Mouse (Mus musculus) midbrain, embryonic 10.5 days (tissue): ENCODE measurements around the gene Acot5. TPM values are rescaled to one million over a fixed set of nuclear protein-coding genes. Genes with fewer than 3 reads are reported as not detected.
"Not testable (repeated sequence)": the region's sequence is repeated elsewhere in the genome, so short reads cannot be mapped to it uniquely, and the experiment has no call there.

Experiments
- DNase-seq: peaks from one replicate; pipeline ENCODE4 v3.0.0-alpha.2; 2017; ENCODE audit warnings: low spot score
- H3K27ac ChIP-seq: fragments of 300-500 bp; sonication (generic); replicated peaks from 2 replicates; pipeline ENCODE4 v1.5.1; 2016; ENCODE audit warnings: mild to moderate bottlenecking
- H3K27me3 ChIP-seq: fragments of 300-500 bp; sonication (generic); 2 replicates; pipeline ENCODE4 v1.6.1; 2016; ENCODE audit warnings: low read depth, mild to moderate bottlenecking; ENCODE audit not compliant: poor library complexity, severe bottlenecking
- H3K36me3 ChIP-seq: fragments of 300-500 bp; sonication (generic); 2 replicates; pipeline ENCODE4 v1.6.1; 2016; ENCODE audit warnings: mild to moderate bottlenecking, moderate library complexity
- H3K4me1 ChIP-seq: fragments of 300-500 bp; sonication (generic); 2 replicates; pipeline ENCODE4 v1.6.1; 2016
- H3K4me3 ChIP-seq: fragments of 300-500 bp; sonication (generic); 2 replicates; pipeline ENCODE4 v1.5.1; 2016; ENCODE audit warnings: mild to moderate bottlenecking, moderate library complexity
- H3K9me3 ChIP-seq: fragments of 300-500 bp; sonication (generic); replicated peaks from 2 replicates; pipeline ENCODE4 v1.6.1; 2016; ENCODE audit warnings: mild to moderate bottlenecking
- WGBS: fragments of 180-500 bp; shearing (Covaris S2); methylation state at CpG from one replicate; pipeline ENCODE4 v1.1.7; 2016; 5-methylcytosine and 5-hydroxymethylcytosine counted together
- polyA plus RNA-seq: library from polyadenylated mRNA; unstranded; fragments of >200 nt; fragmentation: Nextera tagmentation; extraction: Ambion mirVana; gene quantifications from 2 replicates; pipeline ENCODE4 v1.2.1, GENCODE M21; 2016

The Acot5 gene
- polyA plus RNA-seq, 1 experiment from 2014 or later, result not detected

- Histone ChIP-seq H3K4me1 (peaks cover 3% of the 10 kb centered on the region; the same call in 1 of the 2 replicates), H3K36me3 (0 out of 2 replicates have a peak, but pooled peaks cover 5% of the 10 kb centered on the region), H3K9me3 (peaks cover 18% of the 10 kb centered on the region; the same call in 1 of the 2 replicates), H3K27me3 (peaks cover 10% of the 10 kb centered on the region), H3K27ac (no peak overlapping the region), H3K4me3 (no peak overlapping the region)
- 93% methylated on average over 5 of the region's 5 CpGs for WGBS
- no peak for DNase-seq
These were observed 26.9 kb upstream of the Acot5 start for GRCm38 (mm10) chr12:84042248-84042647.

- H3K4me3 ChIP-seq, result no peak overlapping the region
- 82% methylated on average over 2 of the region's 2 CpGs for WGBS
- peaks cover 33% of the 10 kb centered on the region for H3K9me3 ChIP-seq
- no peaks in the 10 kb centered on the region for H3K4me1 ChIP-seq
- H3K27me3 ChIP-seq, result no peaks in the 10 kb centered on the region
- H3K27ac ChIP-seq, result no peak overlapping the region
- DNase-seq, result no peak
- 0 out of 2 replicates have a peak, but pooled peaks cover 5% of the 10 kb centered on the region for H3K36me3 ChIP-seq
These were observed 25.1 kb upstream of the Acot5 start for GRCm38 (mm10) chr12:84044045-84044444.

- no peak overlapping the region for H3K4me3 ChIP-seq
- H3K9me3 ChIP-seq, result peaks cover 16% of the 10 kb centered on the region
- no peak overlapping the region for H3K27ac ChIP-seq
- no peaks in the 10 kb centered on the region for H3K4me1 ChIP-seq
- H3K27me3 ChIP-seq, result peaks cover 6% of the 10 kb centered on the region
- H3K36me3 ChIP-seq, result no peaks in the 10 kb centered on the region
- no peak for DNase-seq
- 96% methylated on average over 1 of the region's 1 CpGs for WGBS
These were observed 22.2 kb upstream of the Acot5 start for GRCm38 (mm10) chr12:84046906-84047305.

- not testable (repeated sequence) for H3K4me3 ChIP-seq, H3K4me1 ChIP-seq, DNase-seq, H3K36me3 ChIP-seq, H3K27ac ChIP-seq
- 87% methylated on average over 5 of the region's 5 CpGs for WGBS
- peaks cover 43% of the 10 kb centered on the region for H3K27me3 ChIP-seq
- H3K9me3 ChIP-seq, result peaks cover 16% of the 10 kb centered on the region
These were observed 18.4 kb upstream of the Acot5 start for GRCm38 (mm10) chr12:84050744-84051143.

- H3K9me3 ChIP-seq, result peaks cover 16% of the 10 kb centered on the region
- WGBS, result 84% methylated on average over 5 of the region's 5 CpGs
- peaks cover 46% of the 10 kb centered on the region for H3K27me3 ChIP-seq
- peaks cover 10% of the 10 kb centered on the region for H3K4me1 ChIP-seq
- H3K4me3 ChIP-seq, result peak within 1 kb of the TSS; percentile 59; the same call in 1 of the 2 replicates
- no peak within 1 kb of the TSS for H3K27ac ChIP-seq
- no peaks in the 10 kb centered on the region for H3K36me3 ChIP-seq
- DNase-seq, result no peak
These were observed 17.1 kb upstream of the Acot5 start, which contains the start of gene Acot3 for GRCm38 (mm10) chr12:84051937-84052474. Gene Acot3, plus strand, starts transcription at chr12:84052144.

- Histone ChIP-seq H3K4me3 (no peak overlapping the region), H3K27me3 (peaks cover 46% of the 10 kb centered on the region), H3K9me3 (peaks cover 13% of the 10 kb centered on the region), H3K27ac (no peak overlapping the region), H3K36me3 (no peaks in the 10 kb centered on the region), H3K4me1 (peaks cover 10% of the 10 kb centered on the region)
- no peak for DNase-seq
- WGBS, result 87% methylated on average over 7 of the region's 7 CpGs
These were observed 16.5 kb upstream of the Acot5 start for GRCm38 (mm10) chr12:84052609-84053008.

GRCm38 (mm10) chr12:84053173-84053572, 16.0 kb upstream of the Acot5 start:
- Histone ChIP-seq H3K4me3 (peak overlapping the region; percentile 59), H3K27ac (peak overlapping the region; percentile 74; the same call in 1 of the 2 replicates), H3K36me3 (no peaks in the 10 kb centered on the region), H3K4me1 (peaks cover 10% of the 10 kb centered on the region), H3K27me3 (peaks cover 46% of the 10 kb centered on the region), H3K9me3 (peaks cover 9% of the 10 kb centered on the region)
- DNase-seq, result no peak
- WGBS, result 11% methylated on average over 16 of the region's 16 CpGs

GRCm38 (mm10) chr12:84053679-84054391, 15.3 kb upstream of the Acot5 start:
- no peaks in the 10 kb centered on the region for H3K36me3 ChIP-seq
- H3K9me3 ChIP-seq, result peaks cover 2% of the 10 kb centered on the region; the same call in 1 of the 2 replicates
- peak; percentile 41 for DNase-seq
- peak overlapping the region; percentile 74; the same call in 1 of the 2 replicates for H3K27ac ChIP-seq
- 3% methylated on average over 40 of the region's 46 CpGs for WGBS
- H3K4me1 ChIP-seq, result peaks cover 10% of the 10 kb centered on the region
- peaks cover 46% of the 10 kb centered on the region for H3K27me3 ChIP-seq
- peak overlapping the region; percentile 59 for H3K4me3 ChIP-seq

- no peaks in the 10 kb centered on the region for H3K4me1 ChIP-seq
- no peak for DNase-seq
- WGBS, result 40% methylated on average over 2 of the region's 2 CpGs
- no peak overlapping the region for H3K27ac ChIP-seq
- peaks cover under 1% of the 10 kb centered on the region; the same call in 1 of the 2 replicates for H3K27me3 ChIP-seq
- no peaks in the 10 kb centered on the region; the same call in 1 of the 2 replicates for H3K9me3 ChIP-seq
- H3K4me3 ChIP-seq, result no peak overlapping the region
- no peaks in the 10 kb centered on the region for H3K36me3 ChIP-seq
These were observed 8.2 kb upstream of the Acot5 start for GRCm38 (mm10) chr12:84060946-84061345.

- Histone ChIP-seq H3K27ac (no peak overlapping the region), H3K9me3 (no peaks in the 10 kb centered on the region; the same call in 1 of the 2 replicates), H3K4me1 (no peaks in the 10 kb centered on the region), H3K36me3 (no peaks in the 10 kb centered on the region), H3K4me3 (no peak overlapping the region), H3K27me3 (peaks cover 10% of the 10 kb centered on the region)
- 93% methylated on average over 20 of the region's 20 CpGs for WGBS
- no peak for DNase-seq
These were observed 6.8 kb upstream of the Acot5 start for GRCm38 (mm10) chr12:84062336-84062735.

- Histone ChIP-seq H3K4me3 (no peak overlapping the region), H3K36me3 (no peaks in the 10 kb centered on the region), H3K27ac (no peak overlapping the region), H3K27me3 (peaks cover 18% of the 10 kb centered on the region), H3K9me3 (no peaks in the 10 kb centered on the region; the same call in 1 of the 2 replicates), H3K4me1 (no peaks in the 10 kb centered on the region)
- DNase-seq, result no peak
- WGBS, result 70% methylated on average over 5 of the region's 5 CpGs
These were observed 5.9 kb upstream of the Acot5 start for GRCm38 (mm10) chr12:84063228-84063627.

- no peaks in the 10 kb centered on the region for H3K36me3 ChIP-seq
- no peak overlapping the region for H3K4me3 ChIP-seq
- 79% methylated on average over 2 of the region's 2 CpGs for WGBS
- no peaks in the 10 kb centered on the region; the same call in 1 of the 2 replicates for H3K9me3 ChIP-seq
- no peaks in the 10 kb centered on the region for H3K4me1 ChIP-seq
- no peak for DNase-seq
- peaks cover 25% of the 10 kb centered on the region for H3K27me3 ChIP-seq
- H3K27ac ChIP-seq, result no peak overlapping the region
These were observed 5.3 kb upstream of the Acot5 start for GRCm38 (mm10) chr12:84063833-84064232.

GRCm38 (mm10) chr12:84064621-84065020, 4.5 kb upstream of the Acot5 start:
- Histone ChIP-seq H3K27me3 (peaks cover 32% of the 10 kb centered on the region), H3K9me3 (no peaks in the 10 kb centered on the region; the same call in 1 of the 2 replicates), H3K36me3 (no peaks in the 10 kb centered on the region), H3K4me1 (peaks cover under 1% of the 10 kb centered on the region; the same call in 1 of the 2 replicates), H3K4me3 (no peak overlapping the region), H3K27ac (no peak overlapping the region)
- no peak for DNase-seq
- WGBS, result 74% methylated on average over 8 of the region's 8 CpGs
